Mouse (Mus musculus) E14TG2a.4 (cell line): Measurements from ENCODE around the gene Cilp.

Experiments used
- CTCF ChIP-seq: conservative IDR thresholded peaks from 2 replicates; pipeline ENCODE4 v1.5.1; 2014; ENCODE audit warnings: low read length
- POU5F1 ChIP-seq: IDR thresholded peaks from 2 replicates; pipeline ENCODE4 v1.6.1; 2014; ENCODE audit warnings: low read length, borderline replicate concordance

- TF ChIP-seq CTCF (no peak), POU5F1 (no peak)
Measured at GRCm38 (mm10) chr9:65215494-65216126, 49.4 kb upstream of the Cilp start.
